Mouse (Mus musculus) liver, embryonic 13.5 days (tissue): ENCODE measurements around the gene Camta1. TPM values are rescaled to one million over a fixed set of nuclear protein-coding genes. Genes with fewer than 3 reads are reported as not detected.

Experiments used
- ATAC-seq: fragments of 200-750 bp; cut with Nextera tagmentation; 2 replicates; pipeline ENCODE4 v1.8.0; 2017; ENCODE audit warnings: low read depth, mild to moderate bottlenecking, moderate number of reproducible peaks, moderate library complexity
- DNase-seq: peaks from one replicate; pipeline ENCODE4 v3.0.0; 2022
- H3K27ac ChIP-seq: fragments of 300-500 bp; sonication (generic); 2 replicates; pipeline ENCODE4 v1.5.1; 2015; ENCODE audit warnings: moderate library complexity, mild to moderate bottlenecking, inconsistent platforms
- H3K27me3 ChIP-seq: fragments of 300-500 bp; sonication (generic); 2 replicates; pipeline ENCODE4 v1.6.1; 2015; ENCODE audit warnings: mild to moderate bottlenecking, inconsistent platforms
- H3K36me3 ChIP-seq: fragments of 300-500 bp; sonication (generic); 2 replicates; pipeline ENCODE4 v1.6.1; 2015; ENCODE audit warnings: mild to moderate bottlenecking, inconsistent platforms
- H3K4me1 ChIP-seq: fragments of 300-500 bp; sonication (generic); replicated peaks from 2 replicates; pipeline ENCODE4 v1.6.1; 2015; ENCODE audit warnings: inconsistent platforms
- H3K4me2 ChIP-seq: fragments of 300-500 bp; sonication (generic); 2 replicates; pipeline ENCODE4 v1.6.1; 2015; ENCODE audit warnings: inconsistent platforms, mild to moderate bottlenecking, moderate library complexity
- H3K4me3 ChIP-seq: fragments of 300-500 bp; sonication (generic); replicated peaks from 2 replicates; pipeline ENCODE4 v1.5.1; 2015; ENCODE audit warnings: mild to moderate bottlenecking, inconsistent platforms
- H3K9ac ChIP-seq: fragments of 300-500 bp; sonication (generic); 2 replicates; pipeline ENCODE4 v1.6.1; 2015; ENCODE audit warnings: mild to moderate bottlenecking, inconsistent platforms
- H3K9me3 ChIP-seq: fragments of 300-500 bp; sonication (generic); replicated peaks from 2 replicates; pipeline ENCODE4 v1.6.1; 2016; ENCODE audit warnings: inconsistent platforms
- WGBS: fragments of 180-500 bp; shearing (Covaris S2); methylation state at CpG from one replicate; pipeline ENCODE4 v1.1.7; 2015; ENCODE audit not compliant: insufficient replicate concordance; 5-methylcytosine and 5-hydroxymethylcytosine counted together
- polyA plus RNA-seq: library from polyadenylated mRNA; unstranded; fragments of >200 nt; fragmentation: Nextera tagmentation; extraction: Ambion mirVana; gene quantifications from 2 replicates; pipeline ENCODE4 v1.2.1, GENCODE M21; 2015

The Camta1 gene
- polyA plus RNA-seq, 1 experiment from 2014 or later = 43.6 TPM

DNA sequence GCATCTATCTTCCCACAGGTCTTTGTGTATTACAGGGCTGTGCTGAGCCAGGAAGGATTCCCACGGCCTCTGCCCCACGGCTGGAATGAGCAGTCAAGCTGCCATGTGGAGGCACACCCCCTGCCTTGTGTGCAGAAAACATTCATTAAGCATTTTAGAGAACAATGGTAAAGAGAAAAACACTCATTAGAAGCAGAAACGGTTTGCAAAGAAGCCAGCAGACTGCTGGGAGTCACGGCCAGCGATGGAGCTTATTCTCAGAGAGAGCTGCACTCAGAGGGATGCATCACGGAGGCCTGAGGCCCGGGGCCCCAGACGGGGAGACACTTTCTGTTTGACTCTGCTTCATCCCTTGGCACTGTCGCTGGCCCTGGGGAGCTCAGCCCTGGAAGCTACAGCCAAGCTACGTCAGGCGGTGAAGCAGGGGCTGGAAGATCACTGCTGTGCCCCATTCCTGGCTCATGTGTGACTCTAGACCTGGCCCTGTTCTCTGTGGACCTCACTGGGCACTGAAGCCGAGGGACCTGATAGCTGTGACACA lies 575.7 kb downstream of the Camta1 start:
- WGBS = 59% methylated on average over 12 of the region's 12 CpGs
- no peaks in the 10 kb centered on the region for H3K27me3 ChIP-seq
- no peaks in the 10 kb centered on the region for H3K36me3 ChIP-seq
- no peak overlapping the region for H3K4me3 ChIP-seq
- no peak for ATAC-seq
- no peaks in the 10 kb centered on the region for H3K4me1 ChIP-seq
- H3K9ac ChIP-seq = no peak overlapping the region
- H3K9me3 ChIP-seq = no peaks in the 10 kb centered on the region
- no peak overlapping the region for H3K4me2 ChIP-seq
- no peak for DNase-seq
- no peak overlapping the region for H3K27ac ChIP-seq

DNA sequence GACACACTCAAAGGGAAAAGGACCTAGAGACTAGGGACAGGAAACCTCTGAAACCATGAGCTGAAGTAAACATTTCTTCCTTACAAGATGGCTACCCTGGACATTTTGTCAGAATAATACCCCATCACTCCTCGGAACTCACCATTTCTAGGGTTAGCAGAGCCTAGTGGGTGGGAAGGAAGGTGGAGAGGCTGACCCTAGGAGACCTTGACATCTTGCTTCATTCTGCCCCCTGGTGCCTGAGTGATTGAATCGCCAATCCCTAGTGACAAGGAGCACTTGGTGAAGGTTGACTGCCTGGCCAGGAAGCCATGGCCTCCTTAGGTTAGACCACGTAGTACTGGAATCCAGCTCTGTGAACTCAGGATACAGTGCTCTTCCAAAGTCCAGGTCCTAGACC lies 576.2 kb downstream of the Camta1 start:
- Histone ChIP-seq H3K36me3 (no peaks in the 10 kb centered on the region), H3K9ac (no peak overlapping the region), H3K4me1 (no peaks in the 10 kb centered on the region), H3K4me3 (no peak overlapping the region), H3K27ac (no peak overlapping the region), H3K27me3 (no peaks in the 10 kb centered on the region), H3K4me2 (no peak overlapping the region), H3K9me3 (no peaks in the 10 kb centered on the region)
- no peak for DNase-seq
- ATAC-seq = no peak
- 54% methylated on average over 3 of the region's 3 CpGs for WGBS

DNA sequence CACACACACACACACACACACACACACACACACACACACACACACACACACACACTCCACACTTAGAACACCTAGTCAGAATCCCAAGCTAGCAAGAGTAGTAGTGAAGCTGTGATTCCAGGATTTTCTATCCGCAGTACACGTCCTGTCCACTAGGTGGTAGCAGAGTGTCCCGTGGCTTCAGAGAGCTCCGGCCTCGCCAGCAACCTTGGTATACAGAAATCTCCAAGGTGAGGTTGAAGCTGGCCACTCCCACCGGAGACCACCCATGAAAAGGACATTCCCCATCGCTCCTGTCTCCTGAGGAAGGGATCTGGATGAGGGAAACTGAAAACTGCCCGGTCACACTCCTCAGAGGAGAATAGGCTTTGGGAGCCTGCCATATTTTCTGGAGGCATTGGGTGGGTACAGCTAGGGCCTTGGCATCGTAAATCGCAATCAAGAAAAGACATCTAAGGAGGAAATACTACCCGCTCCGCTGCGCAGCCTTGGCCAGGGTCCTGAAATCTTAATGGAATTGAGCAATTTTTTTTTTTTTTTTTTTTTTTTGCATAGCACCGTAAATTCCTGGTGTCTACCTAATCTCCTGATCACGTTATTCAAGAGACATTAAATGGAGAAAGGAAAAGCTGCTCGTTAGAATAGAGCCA lies 578.5 kb downstream of the Camta1 start:
- Histone ChIP-seq H3K36me3 (no peaks in the 10 kb centered on the region), H3K9ac (no peak overlapping the region), H3K9me3 (no peaks in the 10 kb centered on the region), H3K27ac (no peak overlapping the region), H3K27me3 (no peaks in the 10 kb centered on the region), H3K4me2 (no peak overlapping the region), H3K4me1 (no peaks in the 10 kb centered on the region), H3K4me3 (no peak overlapping the region)
- DNase-seq (no peak), ATAC-seq (no peak)
- WGBS = 30% methylated on average over 16 of the region's 16 CpGs

DNA sequence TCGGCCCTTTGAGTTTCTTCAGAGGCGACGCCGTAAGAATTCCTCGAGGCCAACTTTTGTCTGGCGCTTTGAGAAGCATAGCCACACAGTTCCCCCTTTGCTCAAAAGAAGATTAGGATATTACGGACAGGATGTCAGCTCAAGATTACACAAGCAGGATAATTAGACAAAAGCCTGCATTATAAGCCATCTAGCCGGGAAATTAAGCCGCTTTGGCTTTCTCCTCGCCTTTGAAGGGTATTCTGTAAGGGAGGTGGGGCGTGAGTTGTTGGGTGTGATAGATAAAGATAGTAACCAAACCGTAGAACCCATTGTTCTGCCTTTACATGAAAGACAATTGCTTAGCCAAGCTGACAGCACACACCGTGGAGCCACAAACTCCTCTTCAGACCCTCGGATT lies 579.6 kb downstream of the Camta1 start:
- Histone ChIP-seq H3K9me3 (no peaks in the 10 kb centered on the region), H3K27me3 (no peaks in the 10 kb centered on the region), H3K4me1 (no peaks in the 10 kb centered on the region), H3K27ac (no peak overlapping the region), H3K4me2 (no peak overlapping the region), H3K9ac (no peak overlapping the region), H3K4me3 (no peak overlapping the region), H3K36me3 (no peaks in the 10 kb centered on the region)
- ATAC-seq (no peak), DNase-seq (no peak)
- WGBS = 65% methylated on average over 14 of the region's 14 CpGs

DNA sequence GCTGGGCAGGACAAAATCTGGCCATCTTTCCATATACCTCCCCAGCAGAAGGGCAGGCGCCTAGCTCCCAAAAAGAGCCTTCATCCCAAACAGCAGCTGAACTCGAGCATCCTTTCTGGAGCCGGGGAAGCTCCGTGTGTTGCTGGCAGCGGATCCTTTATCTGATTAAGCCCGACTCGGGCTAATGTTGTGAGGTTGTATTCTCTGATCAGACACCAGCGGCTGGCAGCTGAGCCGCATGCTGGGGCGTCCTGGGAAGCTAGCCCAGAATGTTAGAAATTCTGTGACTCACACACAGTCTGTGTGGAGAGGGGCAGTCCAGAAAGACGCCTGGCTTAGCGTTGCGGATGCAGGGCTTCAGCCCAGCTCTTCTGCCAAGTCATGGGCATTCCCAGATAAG lies 586.4 kb downstream of the Camta1 start:
- Histone ChIP-seq H3K4me1 (no peaks in the 10 kb centered on the region), H3K36me3 (no peaks in the 10 kb centered on the region), H3K27ac (no peak overlapping the region), H3K4me3 (no peak overlapping the region), H3K9me3 (no peaks in the 10 kb centered on the region), H3K9ac (no peak overlapping the region), H3K27me3 (no peaks in the 10 kb centered on the region), H3K4me2 (no peak overlapping the region)
- DNase-seq (no peak), ATAC-seq (no peak)
- 58% methylated on average over 13 of the region's 13 CpGs for WGBS

DNA sequence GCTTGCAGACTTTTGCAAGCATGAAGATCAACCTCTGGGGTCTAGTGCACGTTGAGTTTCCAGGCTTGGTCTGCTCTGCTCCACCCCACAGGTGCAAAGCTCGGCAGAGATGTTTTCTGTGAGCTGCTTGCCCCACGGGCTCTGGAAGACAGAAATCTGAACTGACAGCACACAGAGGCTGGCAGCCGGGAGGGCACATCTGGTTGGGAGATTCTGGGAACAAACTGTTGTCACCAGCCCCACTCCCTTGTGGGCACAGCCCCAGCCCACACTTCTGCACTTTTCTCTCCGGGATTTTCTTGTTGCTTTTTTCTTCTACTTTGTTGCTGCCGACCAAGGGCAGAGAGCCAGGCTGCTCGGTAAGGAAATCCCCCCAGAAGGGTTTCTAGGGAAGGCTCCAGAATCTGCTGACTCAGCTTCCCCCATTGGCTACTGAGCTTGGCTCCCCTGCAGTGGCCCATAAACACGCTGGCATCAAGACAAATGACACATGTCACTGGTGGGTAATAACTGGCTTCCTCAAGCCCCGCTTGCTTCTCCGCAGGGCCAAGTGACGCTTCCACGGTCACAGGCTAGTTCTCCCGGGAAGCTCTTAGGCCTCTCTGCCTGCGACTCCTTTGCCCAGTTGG lies 597.8 kb downstream of the Camta1 start:
- no peaks in the 10 kb centered on the region for H3K9me3 ChIP-seq
- H3K4me2 ChIP-seq = no peak overlapping the region
- no peak overlapping the region for H3K27ac ChIP-seq
- no peaks in the 10 kb centered on the region for H3K4me1 ChIP-seq
- no peaks in the 10 kb centered on the region for H3K27me3 ChIP-seq
- no peak for DNase-seq
- ATAC-seq = no peak
- no peak overlapping the region for H3K9ac ChIP-seq
- H3K36me3 ChIP-seq = no peaks in the 10 kb centered on the region
- 56% methylated on average over 14 of the region's 14 CpGs for WGBS
- H3K4me3 ChIP-seq = no peak overlapping the region

DNA sequence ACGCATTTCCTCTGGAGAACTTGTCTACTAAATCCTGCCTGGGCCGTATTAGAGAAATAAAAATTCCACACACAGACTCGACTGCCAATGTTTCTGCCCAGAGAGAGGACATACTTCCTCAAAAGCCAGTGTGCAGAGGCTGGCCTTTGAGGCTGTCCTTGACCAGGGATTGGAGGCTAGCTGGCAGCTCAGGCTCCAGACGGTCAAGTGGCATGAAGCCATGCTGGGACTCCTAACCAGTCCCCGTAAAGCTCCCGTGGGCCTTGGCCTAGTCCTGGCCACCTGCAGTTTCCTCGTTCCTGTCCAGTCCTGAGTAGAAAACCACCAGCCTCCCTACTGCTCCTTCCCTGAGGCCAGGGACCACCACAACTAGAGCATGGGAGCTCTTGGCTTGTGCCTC lies 598.6 kb downstream of the Camta1 start:
- WGBS = 61% methylated on average over 7 of the region's 7 CpGs
- Histone ChIP-seq H3K36me3 (no peaks in the 10 kb centered on the region), H3K4me2 (no peak overlapping the region), H3K9me3 (no peaks in the 10 kb centered on the region), H3K27me3 (no peaks in the 10 kb centered on the region), H3K9ac (no peak overlapping the region), H3K4me1 (no peaks in the 10 kb centered on the region), H3K4me3 (no peak overlapping the region), H3K27ac (no peak overlapping the region)
- DNase-seq (no peak), ATAC-seq (no peak)

DNA sequence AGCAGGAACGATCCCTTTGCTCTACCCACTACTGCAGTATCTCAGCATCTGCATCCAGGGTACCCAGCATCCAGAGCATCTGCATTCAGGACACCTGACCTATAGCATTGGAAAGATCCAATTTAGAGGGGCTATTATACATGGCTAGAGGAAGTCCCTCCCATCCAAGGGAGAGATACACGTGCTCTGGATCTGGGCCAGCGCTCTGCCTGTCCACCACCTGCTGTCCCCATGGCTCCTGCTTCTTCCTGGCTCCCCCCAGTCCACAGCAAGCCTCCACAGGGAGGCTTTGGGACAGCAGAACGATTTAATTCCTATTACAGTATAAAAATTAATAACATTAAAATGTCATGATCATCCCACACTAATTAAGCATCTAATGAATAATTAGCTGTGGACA lies 605.1 kb downstream of the Camta1 start:
- H3K4me2 ChIP-seq = no peak overlapping the region
- DNase-seq = no peak
- H3K4me1 ChIP-seq = no peaks in the 10 kb centered on the region
- H3K9ac ChIP-seq = no peak overlapping the region
- H3K27me3 ChIP-seq = no peaks in the 10 kb centered on the region
- 46% methylated on average over 4 of the region's 4 CpGs for WGBS
- no peak overlapping the region for H3K4me3 ChIP-seq
- no peaks in the 10 kb centered on the region for H3K36me3 ChIP-seq
- no peaks in the 10 kb centered on the region for H3K9me3 ChIP-seq
- no peak overlapping the region for H3K27ac ChIP-seq
- no peak for ATAC-seq

DNA sequence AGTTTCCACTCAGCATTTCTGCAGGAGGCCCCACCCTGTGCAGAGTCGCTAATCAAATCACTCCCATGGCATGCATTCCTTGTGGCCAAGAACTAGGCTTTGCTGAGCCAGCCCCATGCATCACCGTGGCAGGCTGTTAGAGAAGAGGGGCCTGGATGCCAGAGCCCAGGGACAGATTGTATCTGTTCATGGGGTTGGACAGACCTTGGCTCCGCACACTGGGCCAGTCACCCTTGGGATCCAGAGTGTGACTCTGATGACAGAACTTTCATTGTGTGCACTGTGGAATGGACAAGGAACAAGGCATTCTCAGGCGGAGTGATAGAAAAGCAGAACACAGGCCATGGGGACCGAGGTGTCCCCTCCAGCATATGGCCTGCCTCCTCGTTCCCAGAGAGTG lies 610.9 kb downstream of the Camta1 start:
- Histone ChIP-seq H3K36me3 (no peaks in the 10 kb centered on the region), H3K4me1 (no peaks in the 10 kb centered on the region), H3K9me3 (no peaks in the 10 kb centered on the region), H3K4me3 (no peak overlapping the region), H3K9ac (no peak overlapping the region), H3K27me3 (no peaks in the 10 kb centered on the region), H3K4me2 (no peak overlapping the region), H3K27ac (no peak overlapping the region)
- WGBS = 76% methylated on average over 6 of the region's 6 CpGs
- ATAC-seq (no peak), DNase-seq (no peak)

DNA sequence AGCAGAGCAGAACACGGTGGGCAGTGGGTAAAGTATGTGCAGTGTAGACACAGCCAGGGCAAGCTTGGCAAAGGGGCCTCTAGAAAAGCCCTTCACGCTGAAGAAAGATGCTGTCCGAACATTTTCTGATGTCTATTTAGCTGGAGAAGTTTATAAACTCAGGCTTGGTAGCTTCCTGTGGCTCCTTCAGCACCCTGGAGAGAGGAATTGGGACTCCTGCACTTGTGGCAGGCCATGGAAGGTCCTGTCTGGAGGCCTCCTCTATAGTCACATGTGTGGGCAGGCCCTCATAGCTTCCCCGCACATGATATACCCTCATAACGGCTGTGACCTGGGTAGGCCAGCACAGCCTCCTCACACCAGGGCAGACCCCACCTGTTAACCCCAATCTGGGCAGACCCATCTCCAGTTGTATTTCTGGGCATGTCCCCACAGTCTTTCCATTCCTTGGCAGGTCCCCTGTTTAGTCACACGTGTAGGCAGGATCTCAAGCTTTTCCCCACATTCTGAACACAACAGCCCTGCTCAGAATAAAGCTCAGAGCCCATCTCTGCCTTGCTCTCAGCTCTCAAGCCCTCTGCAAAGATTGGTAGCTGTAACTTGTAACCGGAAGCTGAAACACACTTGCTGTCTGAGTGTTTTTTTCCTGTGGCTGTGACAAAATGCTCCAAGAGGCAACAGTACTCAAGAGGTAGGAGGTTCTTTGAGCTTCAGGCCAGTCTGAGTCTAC lies 616.4 kb downstream of the Camta1 start:
- Histone ChIP-seq H3K4me1 (no peaks in the 10 kb centered on the region), H3K9me3 (peaks cover 4% of the 10 kb centered on the region; the same call in 1 of the 2 replicates), H3K36me3 (no peaks in the 10 kb centered on the region), H3K4me2 (no peak overlapping the region), H3K27ac (no peak overlapping the region), H3K27me3 (no peaks in the 10 kb centered on the region), H3K9ac (no peak overlapping the region), H3K4me3 (no peak overlapping the region)
- DNase-seq (no peak), ATAC-seq (no peak)
- WGBS = 55% methylated on average over 7 of the region's 7 CpGs

DNA sequence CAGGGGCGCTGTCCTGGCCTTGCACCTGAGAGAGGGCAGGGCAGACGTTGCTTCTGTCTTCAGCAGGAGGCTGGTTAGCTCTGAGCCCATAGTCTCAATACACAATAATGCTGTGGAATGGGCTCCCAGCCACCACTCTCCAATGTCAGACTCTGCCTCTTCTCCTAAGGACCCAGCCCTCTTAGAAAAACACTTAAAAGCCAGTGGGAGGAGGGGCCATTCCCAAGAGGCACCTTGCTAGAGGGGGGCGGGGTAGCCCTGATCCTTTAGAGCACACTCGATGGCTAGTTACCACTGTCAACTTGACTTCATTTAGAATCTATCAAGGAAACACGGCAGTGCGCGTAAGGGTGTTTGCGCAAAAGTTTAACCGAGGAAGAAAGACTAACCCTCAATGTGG lies 618.2 kb downstream of the Camta1 start:
- Histone ChIP-seq H3K27me3 (no peaks in the 10 kb centered on the region), H3K4me3 (no peak overlapping the region), H3K27ac (no peak overlapping the region), H3K36me3 (no peaks in the 10 kb centered on the region), H3K9ac (no peak overlapping the region), H3K4me2 (no peak overlapping the region), H3K9me3 (peaks cover 6% of the 10 kb centered on the region; the same call in 1 of the 2 replicates), H3K4me1 (no peaks in the 10 kb centered on the region)
- ATAC-seq (no peak), DNase-seq (no peak)
- WGBS = 47% methylated on average over 9 of the region's 9 CpGs
